Mouse (Mus musculus) olfactory bulb, adult 2 months (tissue): ENCODE data around the gene Gm10972. TPM values are rescaled to one million over a fixed set of nuclear protein-coding genes. Genes with fewer than 3 reads are reported as not detected.
"Not testable (repeated sequence)": the region's sequence is repeated elsewhere in the genome, so short reads cannot be mapped to it uniquely, and the experiment has no call there.

ENCODE experiments used
- H3K27ac ChIP-seq: fragments of 200-500 bp; 2 replicates; pipeline ENCODE4 v1.5.1; 2012; ENCODE audit warnings: low read depth, low read length; ENCODE audit not compliant: insufficient read depth
- H3K4me1 ChIP-seq: fragments of 200-500 bp; 2 replicates; pipeline ENCODE4 v1.6.1; 2012; ENCODE audit warnings: low read length; ENCODE audit not compliant: control insufficient read depth, insufficient read depth
- H3K4me3 ChIP-seq: fragments of 200-500 bp; 2 replicates; pipeline ENCODE4 v1.5.1; 2012; ENCODE audit warnings: mild to moderate bottlenecking, low read depth, low read length, moderate library complexity; ENCODE audit not compliant: insufficient read depth
- CTCF ChIP-seq: fragments of 200-500 bp; IDR thresholded peaks from 2 replicates; pipeline ENCODE4 v1.5.1; 2012; ENCODE audit warnings: low read depth, mild to moderate bottlenecking, low read length, moderate library complexity; ENCODE audit not compliant: insufficient read depth
- POLR2A ChIP-seq: fragments of 200-500 bp; IDR thresholded peaks from 2 replicates; pipeline ENCODE4 v1.6.1; 2012; ENCODE audit warnings: mild to moderate bottlenecking, low read depth, low read length, moderate library complexity; ENCODE audit not compliant: insufficient read depth
- WGBS: fragments of 180-500 bp; shearing (Covaris S2); methylation state at CpG from one replicate; pipeline ENCODE4 v1.1.7; 2018; 5-methylcytosine and 5-hydroxymethylcytosine counted together
- polyA plus RNA-seq: library from polyadenylated mRNA; stranded (reverse); fragments of >200 nt; gene quantifications from 2 replicates; pipeline ENCODE4 v1.2.4, GENCODE M21; 2012; ENCODE audit warnings: low replicate concordance; ENCODE audit not compliant: missing spikeins, insufficient read depth, insufficient read length

The Gm10972 gene
- polyA plus RNA-seq, 1 experiment, result not detected

DNA sequence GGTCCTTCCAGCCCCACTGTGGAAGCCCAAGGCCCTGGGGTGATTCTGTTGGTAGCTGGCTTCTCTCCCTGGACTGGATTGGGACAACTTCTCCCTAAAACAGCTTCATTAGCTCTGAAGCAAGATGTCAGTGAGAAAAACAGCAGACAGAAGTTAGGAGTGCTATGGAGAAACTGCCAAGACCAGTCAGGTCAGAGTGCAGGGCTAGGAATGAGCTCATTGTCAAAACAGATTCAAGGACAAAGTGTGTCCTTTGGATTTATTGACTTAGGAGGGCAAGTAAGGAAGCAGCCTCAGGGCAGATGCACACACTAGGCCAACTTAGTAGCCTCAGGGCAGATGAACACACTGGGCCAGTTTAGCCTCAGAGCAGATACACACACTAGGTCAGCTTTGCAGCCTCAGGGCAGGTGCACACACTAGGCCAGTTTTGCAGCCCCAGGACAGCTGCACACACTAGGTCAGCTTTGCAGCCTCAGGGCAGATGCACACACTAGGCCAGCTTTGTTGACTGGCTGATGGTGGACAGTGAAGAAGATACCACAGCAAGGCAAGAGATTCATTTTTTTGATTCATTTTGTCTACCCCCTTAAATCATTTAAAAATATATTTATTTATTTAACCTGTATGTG lies 47.8 kb downstream of the Gm10972 start:
- H3K27ac ChIP-seq, result no peak overlapping the region

DNA sequence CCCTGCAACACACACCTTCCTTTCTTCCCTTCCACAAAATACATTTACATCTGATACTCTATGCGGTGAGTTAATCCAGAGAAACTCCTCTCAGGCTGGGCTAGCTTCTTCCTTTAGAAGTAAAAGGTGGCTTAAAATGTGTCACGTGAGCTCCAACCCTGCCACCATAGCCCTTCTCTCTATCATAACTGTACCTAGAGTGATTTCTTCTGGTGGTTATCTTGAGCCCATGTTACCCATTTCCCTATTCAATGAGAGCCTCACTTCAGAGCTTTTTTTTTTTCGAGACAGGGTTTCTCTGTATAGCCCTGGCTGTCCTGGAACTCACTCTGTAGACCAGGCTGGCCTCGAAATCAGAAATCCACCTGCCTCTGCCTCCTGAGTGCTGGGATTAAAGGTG lies 48.8 kb downstream of the Gm10972 start:
- not testable (repeated sequence) for H3K4me3 ChIP-seq, H3K27ac ChIP-seq, H3K4me1 ChIP-seq
- WGBS, result 90% methylated on average over 4 of the region's 4 CpGs

More for the DNA sequence above, 47.8 kb downstream of the Gm10972 start:
- TF ChIP-seq CTCF (no peak), POLR2A (no peak)
- no peaks in the 10 kb centered on the region for H3K4me1 ChIP-seq
- H3K4me3 ChIP-seq, result no peak overlapping the region

Other genes with a start within 250 kb of the Gm10972 start
- not detected in 2 replicates for gene Lingo4, start 244.6 kb upstream of the Gm10972 start, polyA plus RNA-seq
- gene Tdrkh, start 229.8 kb upstream of the Gm10972 start, polyA plus RNA-seq, result not detected in 2 replicates
- gene Mrpl9, start 199.8 kb upstream of the Gm10972 start, polyA plus RNA-seq, result not detected in 2 replicates
- not detected in 2 replicates for gene Oaz3, start 199.2 kb upstream of the Gm10972 start, polyA plus RNA-seq
- gene Celf3, start 164.8 kb upstream of the Gm10972 start, polyA plus RNA-seq, result 386 TPM in 1 of 2 replicates, not detected in the other
- not detected in 2 replicates for gene Riiad1, start 162.8 kb upstream of the Gm10972 start, polyA plus RNA-seq
- gene Snx27, start 60.4 kb upstream of the Gm10972 start, polyA plus RNA-seq, result not detected in 2 replicates
- gene Tuft1, start 15.8 kb downstream of the Gm10972 start, polyA plus RNA-seq, result not detected in 2 replicates
- gene Selenbp2, start 50.4 kb downstream of the Gm10972 start, polyA plus RNA-seq, result not detected in 2 replicates
- not detected in 2 replicates for gene Cgn, start 143.4 kb downstream of the Gm10972 start, polyA plus RNA-seq
- not detected in 2 replicates for gene Pogz, start 194.5 kb downstream of the Gm10972 start, polyA plus RNA-seq
- gene Psmb4, start 243.8 kb downstream of the Gm10972 start, polyA plus RNA-seq, result not detected in 2 replicates